26 mouse cellular contexts compared by ENCODE assay signal in the genomic region with DNA sequence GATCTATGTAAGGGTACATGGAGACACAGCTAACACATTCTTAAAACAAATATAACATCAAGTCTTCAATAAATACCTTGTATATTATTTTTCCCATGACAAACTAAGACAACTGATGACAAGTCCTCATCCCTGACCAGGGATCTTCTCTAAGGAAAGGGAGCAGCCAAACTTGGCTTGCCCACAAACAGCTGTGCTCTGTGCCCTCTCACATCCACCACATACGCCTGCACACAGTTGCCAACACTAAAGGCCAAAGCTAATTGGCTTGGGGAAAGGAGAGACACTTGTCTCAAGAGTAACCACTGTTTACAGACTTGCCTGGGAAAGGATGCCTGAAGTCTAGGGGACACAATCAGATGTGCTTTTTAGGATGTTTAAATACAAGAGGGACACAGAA.
DNase-seq lines count a peak whose midpoint lies in the region; ATAC-seq and TF ChIP-seq lines count a peak whose summit lies in the region.
"Had no signal": no experiment of that assay in that cellular context is flagged by ENCODE, and none has a peak within 500 bp of the region (broad histone marks: within the 10 kb centered on the region; RNA-seq: fewer than 3 reads in every experiment).

No protein-coding gene starts in this region.

- H3K4me1 ChIP-seq in forebrain, embryonic 12.5 days = peaks cover 30% of the 10 kb centered on the region
- H3K4me1 ChIP-seq in forebrain, embryonic 15.5 days = peaks cover 17% of the 10 kb centered on the region
- no peaks in the 10 kb centered on the region for H3K4me1 ChIP-seq in lung, adult 2 months (ENCODE audit: control insufficient read depth, insufficient read depth, low read length)
- peaks cover 10% of the 10 kb centered on the region; the same call in 1 of the 2 replicates for H3K4me1 ChIP-seq in hindbrain, embryonic 14.5 days (replicated peaks; ENCODE audit: control insufficient read depth, insufficient read depth, low read length)
- H3K4me1 ChIP-seq: embryonic facial prominence, embryonic 12.5 days; kidney, embryonic 15.5 days; limb, embryonic 12.5 days; liver, embryonic 15.5 days had no signal

- H3K27ac ChIP-seq in forebrain, embryonic 12.5 days = 0 out of 2 replicates have a peak overlapping the region, but pooled peaks have one; percentile 9
- no peak overlapping the region for H3K27ac ChIP-seq in forebrain, embryonic 15.5 days (replicated peaks)
- H3K27ac ChIP-seq in hindbrain, embryonic 14.5 days = peak overlapping the region; percentile 18; the same call in 1 of the 2 replicates
- H3K27ac ChIP-seq: embryonic facial prominence, embryonic 12.5 days; heart, adult 2 months; kidney, embryonic 15.5 days; limb, embryonic 12.5 days; liver, embryonic 15.5 days; neural tube, embryonic 15.5 days had no signal

- TF ChIP-seq POLR2A in lung, adult 2 months (IDR thresholded peaks at IDR 0.05; ENCODE audit: borderline replicate concordance, extremely low read depth, low read depth, low read length) = no peak

- 74% methylated on average over 1 of the region's 1 CpGs for WGBS in forebrain, embryonic 12.5 days
- WGBS in forebrain, embryonic 15.5 days = 60% methylated on average over 1 of the region's 1 CpGs
- WGBS in lung, adult 2 months = 64% methylated on average over 1 of the region's 1 CpGs
- WGBS in hindbrain, embryonic 14.5 days = 79% methylated on average over 1 of the region's 1 CpGs

- peak; percentile 12 to 24 for DNase-seq in lung, adult 18-20 months
- DNase-seq in lung, adult 2 months = no peak
- DNase-seq in hindbrain, embryonic 14.5 days (ENCODE audit: low spot score) = no peak
- DNase-seq in lung, postnatal 25 days (ENCODE audit: low spot score) = peak; percentile 32
- no peak for DNase-seq in cerebellum, adult 9-10 months
- DNase-seq: adrenal gland, postnatal 10 days; cerebellum, adult 11 months; cerebellum, adult 9-11 months; embryo, embryonic 11 days; heart, adult 2 months; kidney, adult 18-20 months; kidney, postnatal 25 days; retina, postnatal 1 day; right cerebral cortex, postnatal 14 days; thymus, postnatal 4 days had no signal

- H3K36me3 ChIP-seq in forebrain, embryonic 12.5 days (replicated peaks) = no peaks in the 10 kb centered on the region
- no peaks in the 10 kb centered on the region for H3K36me3 ChIP-seq in forebrain, embryonic 15.5 days
- no peaks in the 10 kb centered on the region for H3K36me3 ChIP-seq in hindbrain, embryonic 14.5 days (replicated peaks; ENCODE audit: control insufficient read depth, insufficient read depth)
- H3K36me3 ChIP-seq: embryonic facial prominence, embryonic 12.5 days; G1E; heart, embryonic 12.5 days; kidney, embryonic 15.5 days; limb, embryonic 12.5 days; liver, embryonic 15.5 days; neural tube, embryonic 15.5 days had no signal

- no peak overlapping the region for H3K4me2 ChIP-seq in forebrain, embryonic 12.5 days
- no peak overlapping the region for H3K4me2 ChIP-seq in forebrain, embryonic 15.5 days (replicated peaks)
- no peak overlapping the region for H3K4me2 ChIP-seq in hindbrain, embryonic 14.5 days (replicated peaks)
- H3K4me2 ChIP-seq: embryonic facial prominence, embryonic 12.5 days; heart, embryonic 12.5 days; kidney, embryonic 15.5 days; limb, embryonic 12.5 days; liver, embryonic 15.5 days; neural tube, embryonic 15.5 days had no signal

- H3K9ac ChIP-seq in forebrain, embryonic 12.5 days = no peak overlapping the region
- H3K9ac ChIP-seq in forebrain, embryonic 15.5 days (replicated peaks) = no peak overlapping the region
- H3K9ac ChIP-seq in hindbrain, embryonic 14.5 days = no peak overlapping the region
- H3K9ac ChIP-seq: embryonic facial prominence, embryonic 12.5 days; heart, embryonic 12.5 days; kidney, embryonic 15.5 days; limb, embryonic 12.5 days; liver, embryonic 15.5 days; neural tube, embryonic 15.5 days had no signal

- no peak overlapping the region for H3K4me3 ChIP-seq in forebrain, embryonic 12.5 days (replicated peaks)
- H3K4me3 ChIP-seq in forebrain, embryonic 15.5 days = no peak overlapping the region
- no peak overlapping the region for H3K4me3 ChIP-seq in lung, adult 2 months (replicated peaks; ENCODE audit: extremely low read depth, low read depth, low read length)
- H3K4me3 ChIP-seq in hindbrain, embryonic 14.5 days (replicated peaks; ENCODE audit: low read length) = no peak overlapping the region
- H3K4me3 ChIP-seq: embryonic facial prominence, embryonic 12.5 days; heart, adult 2 months; heart, embryonic 12.5 days; kidney, embryonic 15.5 days; limb, embryonic 12.5 days; liver, embryonic 15.5 days; neural tube, embryonic 15.5 days had no signal

- H3K27me3 ChIP-seq in forebrain, embryonic 12.5 days = no peaks in the 10 kb centered on the region
- H3K27me3 ChIP-seq in forebrain, embryonic 15.5 days = no peaks in the 10 kb centered on the region
- no peaks in the 10 kb centered on the region for H3K27me3 ChIP-seq in hindbrain, embryonic 14.5 days (ENCODE audit: control insufficient read depth, insufficient read depth, low read length)
- H3K27me3 ChIP-seq: embryonic facial prominence, embryonic 12.5 days; heart, embryonic 12.5 days; kidney, embryonic 15.5 days; limb, embryonic 12.5 days; liver, embryonic 15.5 days; neural tube, embryonic 15.5 days; Patski had no signal

- ATAC-seq in forebrain, embryonic 12.5 days (ENCODE audit: low FRiP score) = no peak
- ATAC-seq in forebrain, embryonic 15.5 days (replicated peaks) = no peak
- ATAC-seq in hindbrain, embryonic 14.5 days (ENCODE audit: low FRiP score) = no peak
- ATAC-seq: midbrain, embryonic 16.5 days; Patski had no signal

- H3K9me3 ChIP-seq in forebrain, embryonic 12.5 days = no peaks in the 10 kb centered on the region
- no peaks in the 10 kb centered on the region for H3K9me3 ChIP-seq in forebrain, embryonic 15.5 days
- no peaks in the 10 kb centered on the region for H3K9me3 ChIP-seq in hindbrain, embryonic 14.5 days (ENCODE audit: control insufficient read depth, low read length)
- H3K9me3 ChIP-seq: embryonic facial prominence, embryonic 12.5 days; G1E; heart, embryonic 12.5 days; kidney, embryonic 15.5 days; limb, embryonic 12.5 days; liver, embryonic 15.5 days; neural tube, embryonic 15.5 days had no signal

- TF ChIP-seq CTCF in lung, adult 2 months (IDR thresholded peaks at IDR 0.05; ENCODE audit: insufficient read depth, low read length) = no peak

Comparison
In these comparisons a context has a peak if more than half of its experiments do, and no peak if none do; other contexts are left out.
1. DNase-seq: peak in lung, adult 18-20 months (2 of 2) and lung, postnatal 25 days (single experiment); none in lung, adult 2 months (single experiment), hindbrain, embryonic 14.5 days (single experiment) and cerebellum, adult 9-10 months (single experiment).